Mouse (Mus musculus): Measurements from ENCODE around the gene Itpr1. TPM values are rescaled to one million over a fixed set of nuclear protein-coding genes. Genes with fewer than 3 reads are reported as not detected.

Gene Itpr1
- polyA plus RNA-seq, 1 experiment from 2014 or later, result 8.3 TPM

- no peak overlapping the region for H3K4me3 ChIP-seq (ENCODE audit: low read depth, low read length)
- peaks cover 9% of the 10 kb centered on the region for H3K4me1 ChIP-seq (replicated peaks; ENCODE audit: control insufficient read depth, insufficient read depth, low read length)
Observed at GRCm38 (mm10) chr6:108454061-108454891, 241.4 kb downstream of the Itpr1 start.

DNA sequence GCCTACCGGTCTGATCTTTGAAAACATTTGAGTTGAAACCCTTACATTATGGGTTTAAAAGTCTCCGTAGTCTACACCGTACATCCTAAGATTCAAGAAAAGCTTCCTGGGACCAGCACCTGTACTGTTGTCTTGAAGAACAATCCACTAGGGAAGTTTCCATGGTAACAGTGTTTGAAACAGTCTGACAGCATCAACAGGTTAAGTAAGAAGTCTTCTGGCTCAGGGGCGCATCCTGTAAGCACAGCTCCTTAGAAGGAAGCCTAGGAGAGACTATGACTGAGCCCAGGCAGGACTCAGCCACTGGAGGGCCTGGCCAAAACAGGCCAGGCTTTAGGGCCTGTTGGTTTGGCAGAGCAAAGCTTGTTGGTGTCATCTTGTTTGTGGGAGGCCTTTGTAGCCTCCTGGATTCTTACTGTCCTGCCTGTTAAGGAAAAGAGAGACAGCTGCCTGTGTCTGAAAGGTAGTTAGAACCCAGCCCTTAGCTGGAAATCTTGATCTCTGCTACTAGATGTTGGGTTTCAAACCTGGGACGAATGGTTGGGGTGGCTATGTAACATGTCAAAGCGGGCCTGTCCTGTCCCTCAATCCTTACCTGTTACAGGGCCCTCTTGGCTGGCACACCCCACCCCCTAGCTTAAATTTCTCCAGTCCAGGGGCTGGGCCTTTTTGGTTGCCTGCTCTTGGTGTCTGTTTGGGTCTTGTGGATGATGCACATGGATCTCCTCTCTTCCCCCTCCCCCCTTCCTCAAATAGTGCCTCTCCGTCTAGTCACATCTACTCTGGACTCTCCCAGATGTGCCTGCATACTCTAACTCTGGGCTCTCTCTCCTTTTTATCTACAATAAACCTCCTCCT, 242.3 kb downstream of the Itpr1 start:
- ATAC-seq (replicated peaks; ENCODE audit: low FRiP score) (no peak), DNase-seq (ENCODE audit: low spot score) (no peak)
- Histone ChIP-seq H3K27ac (ENCODE audit: low read depth, low read length) (no peak overlapping the region), H3K4me2 (no peak overlapping the region), H3K4me1 (replicated peaks; ENCODE audit: control insufficient read depth, insufficient read depth, low read length) (peaks cover 9% of the 10 kb centered on the region), H3K9ac (ENCODE audit: low read depth, low read length) (no peak overlapping the region), H3K9me3 (ENCODE audit: control insufficient read depth, low read length) (no peaks in the 10 kb centered on the region), H3K4me3 (ENCODE audit: low read depth, low read length) (no peak overlapping the region), H3K27me3 (replicated peaks; ENCODE audit: control insufficient read depth, insufficient read depth, low read length) (no peaks in the 10 kb centered on the region), H3K36me3 (ENCODE audit: control insufficient read depth, insufficient read depth, low read length) (no peaks in the 10 kb centered on the region)
- WGBS, result 88% methylated on average over 7 of the region's 7 CpGs

More at GRCm38 (mm10) chr6:108454061-108454891, 241.4 kb downstream of the Itpr1 start:
- 77% methylated on average over 16 of the region's 16 CpGs for WGBS
- Histone ChIP-seq H3K9me3 (ENCODE audit: control insufficient read depth, low read length) (no peaks in the 10 kb centered on the region), H3K27me3 (replicated peaks; ENCODE audit: control insufficient read depth, insufficient read depth, low read length) (no peaks in the 10 kb centered on the region), H3K9ac (ENCODE audit: low read depth, low read length) (no peak overlapping the region), H3K4me2 (no peak overlapping the region), H3K36me3 (ENCODE audit: control insufficient read depth, insufficient read depth, low read length) (no peaks in the 10 kb centered on the region), H3K27ac (ENCODE audit: low read depth, low read length) (no peak overlapping the region)
- ATAC-seq (replicated peaks; ENCODE audit: low FRiP score), result no peak
- no peak for DNase-seq (ENCODE audit: low spot score)

GRCm38 (mm10) chr6:108456231-108457062, 243.6 kb downstream of the Itpr1 start:
- Histone ChIP-seq H3K9ac (ENCODE audit: low read depth, low read length) (no peak overlapping the region), H3K27ac (ENCODE audit: low read depth, low read length) (peak overlapping the region; percentile 53), H3K27me3 (replicated peaks; ENCODE audit: control insufficient read depth, insufficient read depth, low read length) (no peaks in the 10 kb centered on the region), H3K36me3 (ENCODE audit: control insufficient read depth, insufficient read depth, low read length) (no peaks in the 10 kb centered on the region), H3K9me3 (ENCODE audit: control insufficient read depth, low read length) (no peaks in the 10 kb centered on the region), H3K4me1 (replicated peaks; ENCODE audit: control insufficient read depth, insufficient read depth, low read length) (peaks cover 9% of the 10 kb centered on the region), H3K4me3 (ENCODE audit: low read depth, low read length) (no peak overlapping the region), H3K4me2 (peak overlapping the region; percentile 26; the same call in 1 of the 2 replicates)
- WGBS, result 44% methylated on average over 18 of the region's 18 CpGs
- no peak for ATAC-seq (replicated peaks; ENCODE audit: low FRiP score)
- DNase-seq (ENCODE audit: low spot score), result no peak

GRCm38 (mm10) chr6:108457063-108457405, 244.1 kb downstream of the Itpr1 start:
- Histone ChIP-seq H3K4me2 (no peak overlapping the region; the same call in 1 of the 2 replicates), H3K4me3 (ENCODE audit: low read depth, low read length) (no peak overlapping the region), H3K27ac (ENCODE audit: low read depth, low read length) (peak overlapping the region; percentile 53; the same call in 1 of the 2 replicates), H3K27me3 (replicated peaks; ENCODE audit: control insufficient read depth, insufficient read depth, low read length) (no peaks in the 10 kb centered on the region), H3K9ac (ENCODE audit: low read depth, low read length) (no peak overlapping the region), H3K36me3 (ENCODE audit: control insufficient read depth, insufficient read depth, low read length) (no peaks in the 10 kb centered on the region), H3K9me3 (ENCODE audit: control insufficient read depth, low read length) (no peaks in the 10 kb centered on the region), H3K4me1 (replicated peaks; ENCODE audit: control insufficient read depth, insufficient read depth, low read length) (peaks cover 9% of the 10 kb centered on the region)
- ATAC-seq (replicated peaks; ENCODE audit: low FRiP score), result peak; percentile 32; the same call in 1 of the 2 replicates
- no peak for DNase-seq (ENCODE audit: low spot score)
- WGBS, result 48% methylated on average over 5 of the region's 5 CpGs

DNA sequence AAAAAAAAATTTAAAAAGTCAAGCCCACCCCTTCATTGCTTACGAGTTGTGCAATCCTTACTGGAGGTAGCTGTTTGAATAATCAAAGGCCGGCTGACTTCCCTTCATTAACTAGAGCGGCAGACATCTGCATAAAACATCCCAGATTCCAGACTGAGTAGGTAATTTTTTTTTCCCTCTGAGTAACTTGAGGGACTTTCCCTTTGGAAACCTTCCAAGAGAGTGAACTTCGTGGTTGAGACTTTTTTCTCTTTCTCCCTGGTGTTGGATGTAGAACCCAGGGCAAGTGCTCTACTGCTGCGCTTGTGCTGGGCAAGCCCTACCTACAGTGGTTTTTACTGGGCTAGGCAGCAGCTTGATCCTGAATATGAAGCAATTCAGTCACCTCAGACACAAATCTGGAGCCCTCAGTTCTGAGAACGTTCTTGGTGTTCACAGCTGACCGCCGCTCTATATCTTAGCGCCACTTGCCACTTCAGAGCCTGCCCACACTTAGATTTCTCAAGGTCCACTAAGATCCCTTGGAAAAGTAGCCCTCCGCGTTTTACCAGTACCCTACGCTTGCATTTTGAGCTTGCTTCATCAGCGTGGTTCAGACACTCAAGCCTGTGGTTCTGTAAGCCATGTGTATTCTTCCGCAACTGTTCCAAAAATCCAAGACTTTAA, 244.8 kb downstream of the Itpr1 start:
- H3K4me2 ChIP-seq, result no peak overlapping the region
- peaks cover 9% of the 10 kb centered on the region for H3K4me1 ChIP-seq (replicated peaks; ENCODE audit: control insufficient read depth, insufficient read depth, low read length)
- H3K9me3 ChIP-seq (ENCODE audit: control insufficient read depth, low read length), result no peaks in the 10 kb centered on the region
- no peaks in the 10 kb centered on the region for H3K27me3 ChIP-seq (replicated peaks; ENCODE audit: control insufficient read depth, insufficient read depth, low read length)
- DNase-seq (ENCODE audit: low spot score) (no peak), ATAC-seq (replicated peaks; ENCODE audit: low FRiP score) (no peak; the same call in 1 of the 2 replicates)
- H3K27ac ChIP-seq (ENCODE audit: low read depth, low read length), result 0 out of 2 replicates have a peak overlapping the region, but pooled peaks have one; percentile 25
- no peak overlapping the region for H3K4me3 ChIP-seq (ENCODE audit: low read depth, low read length)
- no peak overlapping the region for H3K9ac ChIP-seq (ENCODE audit: low read depth, low read length)
- no peaks in the 10 kb centered on the region for H3K36me3 ChIP-seq (ENCODE audit: control insufficient read depth, insufficient read depth, low read length)
- WGBS, result 64% methylated on average over 14 of the region's 14 CpGs

DNA sequence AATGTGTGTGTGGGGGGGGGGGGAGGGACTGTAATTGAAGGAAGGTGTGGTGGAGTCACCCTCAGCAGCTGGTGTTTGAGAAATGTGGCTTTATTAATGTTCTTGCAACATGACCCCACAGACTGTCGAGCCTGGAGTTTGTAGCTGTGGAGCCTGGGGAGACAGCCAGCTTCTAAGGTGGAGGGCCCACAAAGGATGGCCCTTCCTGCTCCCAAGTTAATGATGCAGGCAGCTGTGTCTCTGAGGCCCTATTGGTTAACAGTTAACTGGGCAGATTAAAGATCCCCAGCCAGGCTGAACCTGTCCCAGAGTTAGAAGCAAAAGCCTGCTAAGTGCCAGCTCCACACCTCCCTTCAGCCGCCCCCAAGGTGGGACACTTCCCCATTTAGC, 245.3 kb downstream of the Itpr1 start:
- no peak overlapping the region for H3K9ac ChIP-seq (ENCODE audit: low read depth, low read length)
- H3K4me3 ChIP-seq (ENCODE audit: low read depth, low read length), result no peak overlapping the region
- H3K4me2 ChIP-seq, result no peak overlapping the region
- no peak for DNase-seq (ENCODE audit: low spot score)
- no peak overlapping the region for H3K27ac ChIP-seq (ENCODE audit: low read depth, low read length)
- 0 out of 2 replicates have a peak, but pooled peaks have one; percentile 10 for ATAC-seq (replicated peaks; ENCODE audit: low FRiP score)
- H3K9me3 ChIP-seq (ENCODE audit: control insufficient read depth, low read length), result no peaks in the 10 kb centered on the region
- H3K27me3 ChIP-seq (replicated peaks; ENCODE audit: control insufficient read depth, insufficient read depth, low read length), result no peaks in the 10 kb centered on the region
- 58% methylated on average over 2 of the region's 2 CpGs for WGBS
- no peaks in the 10 kb centered on the region for H3K36me3 ChIP-seq (ENCODE audit: control insufficient read depth, insufficient read depth, low read length)
- peaks cover 9% of the 10 kb centered on the region for H3K4me1 ChIP-seq (replicated peaks; ENCODE audit: control insufficient read depth, insufficient read depth, low read length)

DNA sequence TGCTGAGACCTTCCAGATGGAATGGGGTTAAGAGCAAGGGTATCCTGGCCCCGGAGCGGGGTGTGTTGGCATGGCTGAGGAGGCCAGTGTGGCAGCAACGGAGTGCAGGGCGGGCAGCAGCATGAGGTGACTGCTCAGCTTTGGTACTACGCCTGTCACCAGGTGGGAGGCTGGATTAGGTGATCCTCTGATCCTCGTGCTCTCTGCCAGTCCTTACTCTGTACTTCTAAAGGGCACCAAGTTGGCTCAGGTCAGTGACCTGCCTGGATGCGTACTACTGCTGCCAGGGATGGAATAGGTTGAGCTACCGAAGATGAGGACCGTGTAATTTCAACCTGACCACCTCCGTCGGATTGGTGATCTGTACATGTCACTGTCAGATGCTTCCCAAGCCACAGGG, 245.9 kb downstream of the Itpr1 start:
- no peaks in the 10 kb centered on the region for H3K9me3 ChIP-seq (ENCODE audit: control insufficient read depth, low read length)
- ATAC-seq (replicated peaks; ENCODE audit: low FRiP score) (no peak), DNase-seq (ENCODE audit: low spot score) (no peak)
- H3K9ac ChIP-seq (ENCODE audit: low read depth, low read length), result no peak overlapping the region
- no peak overlapping the region for H3K4me3 ChIP-seq (ENCODE audit: low read depth, low read length)
- no peak overlapping the region for H3K27ac ChIP-seq (ENCODE audit: low read depth, low read length)
- 89% methylated on average over 11 of the region's 11 CpGs for WGBS
- peaks cover 9% of the 10 kb centered on the region for H3K4me1 ChIP-seq (replicated peaks; ENCODE audit: control insufficient read depth, insufficient read depth, low read length)
- H3K27me3 ChIP-seq (replicated peaks; ENCODE audit: control insufficient read depth, insufficient read depth, low read length), result no peaks in the 10 kb centered on the region
- H3K4me2 ChIP-seq, result no peak overlapping the region
- H3K36me3 ChIP-seq (ENCODE audit: control insufficient read depth, insufficient read depth, low read length), result no peaks in the 10 kb centered on the region

Measured in liver, embryonic 11.5 days (tissue).